Mouse (Mus musculus) limb, embryonic 15.5 days (tissue): ENCODE results near the gene Prickle3. TPM values are rescaled to one million over a fixed set of nuclear protein-coding genes. Genes with fewer than 3 reads are reported as not detected.
A peak's percentile ranks its signal among the peaks of the same experiment; 100 is the strongest.

Experiments
- ATAC-seq: fragments of 200-750 bp; cut with Nextera tagmentation; 2 replicates; pipeline ENCODE4 v1.8.0; 2017; ENCODE audit warnings: low read depth, moderate TSS enrichment; ENCODE audit not compliant: insufficient number of reproducible peaks, low FRiP score, low TSS enrichment
- H3K27ac ChIP-seq: fragments of 300-500 bp; sonication (generic); 2 replicates; pipeline ENCODE4 v1.5.1; 2015; ENCODE audit warnings: moderate library complexity, mild to moderate bottlenecking, inconsistent platforms
- H3K27me3 ChIP-seq: fragments of 300-500 bp; sonication (generic); 2 replicates; pipeline ENCODE4 v1.6.1; 2015; ENCODE audit warnings: inconsistent platforms
- H3K36me3 ChIP-seq: fragments of 300-500 bp; sonication (generic); 2 replicates; pipeline ENCODE4 v1.6.1; 2015; ENCODE audit warnings: inconsistent platforms
- H3K4me1 ChIP-seq: fragments of 300-500 bp; sonication (generic); 2 replicates; pipeline ENCODE4 v1.6.1; 2015; ENCODE audit warnings: inconsistent platforms
- H3K4me2 ChIP-seq: fragments of 300-500 bp; sonication (generic); 2 replicates; pipeline ENCODE4 v1.6.1; 2015; ENCODE audit warnings: mild to moderate bottlenecking, inconsistent platforms
- H3K4me3 ChIP-seq: fragments of 300-500 bp; sonication (generic); 2 replicates; pipeline ENCODE4 v1.5.1; 2015; ENCODE audit warnings: mild to moderate bottlenecking, inconsistent platforms
- H3K9ac ChIP-seq: fragments of 300-500 bp; sonication (generic); 2 replicates; pipeline ENCODE4 v1.6.1; 2015; ENCODE audit warnings: inconsistent platforms
- H3K9me3 ChIP-seq: fragments of 300-500 bp; sonication (generic); 2 replicates; pipeline ENCODE4 v1.6.1; 2016; ENCODE audit warnings: inconsistent platforms
- WGBS: fragments of 180-500 bp; shearing (Covaris S2); methylation state at CpG from one replicate; pipeline ENCODE4 v1.1.7; 2015; 5-methylcytosine and 5-hydroxymethylcytosine counted together
- polyA plus RNA-seq: library from polyadenylated mRNA; unstranded; fragments of >200 nt; fragmentation: Nextera tagmentation; extraction: Ambion mirVana; gene quantifications from 2 replicates; pipeline ENCODE4 v1.2.1, GENCODE M21; 2015

The Prickle3 gene
- polyA plus RNA-seq: 17.7 and 18.1 TPM in 2 replicates

- H3K4me1 ChIP-seq: peaks cover 6% of the 10 kb centered on the region; the same call in 1 of the 2 replicates
- H3K4me3 ChIP-seq: peak within 1 kb of the TSS; percentile 49
- no peak for ATAC-seq
- no peaks in the 10 kb centered on the region for H3K9me3 ChIP-seq
- WGBS: 19% methylated on average over 26 of the region's 26 CpGs
- peak within 1 kb of the TSS; percentile 68 for H3K27ac ChIP-seq
- peak within 1 kb of the TSS; percentile 48; the same call in 1 of the 2 replicates for H3K9ac ChIP-seq
- H3K4me2 ChIP-seq: peak within 1 kb of the TSS; percentile 50
- no peaks in the 10 kb centered on the region for H3K27me3 ChIP-seq
- H3K36me3 ChIP-seq: no peaks in the 10 kb centered on the region
These were observed at the start of gene Prickle3 for GRCm38 (mm10) chrX:7657221-7657639. Prickle3 (plus strand) TSS chrX:7657260.

GRCm38 (mm10) chrX:7610035-7610434 is 47.0 kb upstream of the Prickle3 start:
- 25% methylated on average over 21 of the region's 21 CpGs for WGBS
- no peaks in the 10 kb centered on the region for H3K36me3 ChIP-seq
- 0 out of 2 replicates have a peak, but pooled peaks cover 2% of the 10 kb centered on the region for H3K27me3 ChIP-seq
- peak overlapping the region; percentile 20; the same call in 1 of the 2 replicates for H3K9ac ChIP-seq
- peak overlapping the region; percentile 66 for H3K4me2 ChIP-seq
- H3K27ac ChIP-seq: no peak overlapping the region
- no peak for ATAC-seq
- 0 out of 2 replicates have a peak, but pooled peaks cover 4% of the 10 kb centered on the region for H3K4me1 ChIP-seq
- H3K4me3 ChIP-seq: peak overlapping the region; percentile 40
- no peaks in the 10 kb centered on the region for H3K9me3 ChIP-seq

- peak overlapping the region; percentile 20; the same call in 1 of the 2 replicates for H3K9ac ChIP-seq
These were observed 46.4 kb upstream of the Prickle3 start for GRCm38 (mm10) chrX:7610536-7611258.

GRCm38 (mm10) chrX:7617889-7618551 is 39.0 kb upstream of the Prickle3 start:
- Histone ChIP-seq H3K36me3 (no peaks in the 10 kb centered on the region), H3K27ac (no peak overlapping the region), H3K27me3 (no peaks in the 10 kb centered on the region), H3K4me2 (no peak overlapping the region), H3K9me3 (no peaks in the 10 kb centered on the region), H3K4me1 (no peaks in the 10 kb centered on the region), H3K9ac (no peak overlapping the region), H3K4me3 (no peak overlapping the region)
- no peak for ATAC-seq
- WGBS: 78% methylated on average over 12 of the region's 12 CpGs

More at GRCm38 (mm10) chrX:7610536-7611258, 46.4 kb upstream of the Prickle3 start:
- Histone ChIP-seq H3K36me3 (no peaks in the 10 kb centered on the region), H3K4me1 (0 out of 2 replicates have a peak, but pooled peaks cover 4% of the 10 kb centered on the region), H3K27me3 (0 out of 2 replicates have a peak, but pooled peaks cover 2% of the 10 kb centered on the region), H3K9me3 (no peaks in the 10 kb centered on the region), H3K4me3 (peak overlapping the region; percentile 40), H3K27ac (no peak overlapping the region), H3K4me2 (peak overlapping the region; percentile 66)
- no peak for ATAC-seq
- 26% methylated on average over 26 of the region's 26 CpGs for WGBS

GRCm38 (mm10) chrX:7632560-7632959 is 24.5 kb upstream of the Prickle3 start:
- H3K27ac ChIP-seq: no peak overlapping the region
- 80% methylated on average over 6 of the region's 6 CpGs for WGBS
- H3K4me2 ChIP-seq: no peak overlapping the region
- no peaks in the 10 kb centered on the region for H3K36me3 ChIP-seq
- no peak overlapping the region for H3K9ac ChIP-seq
- H3K27me3 ChIP-seq: no peaks in the 10 kb centered on the region
- no peak for ATAC-seq
- no peaks in the 10 kb centered on the region for H3K4me1 ChIP-seq
- H3K4me3 ChIP-seq: no peak overlapping the region
- H3K9me3 ChIP-seq: no peaks in the 10 kb centered on the region

- no peaks in the 10 kb centered on the region for H3K36me3 ChIP-seq
- H3K4me2 ChIP-seq: no peak overlapping the region
- H3K9me3 ChIP-seq: no peaks in the 10 kb centered on the region
- 0 out of 2 replicates have a peak, but pooled peaks cover 5% of the 10 kb centered on the region for H3K27me3 ChIP-seq
- no peak overlapping the region for H3K9ac ChIP-seq
- no peak overlapping the region for H3K27ac ChIP-seq
- ATAC-seq: no peak
- 66% methylated on average over 3 of the region's 3 CpGs for WGBS
- H3K4me3 ChIP-seq: no peak overlapping the region
- no peaks in the 10 kb centered on the region for H3K4me1 ChIP-seq
These were observed 22.0 kb upstream of the Prickle3 start for GRCm38 (mm10) chrX:7635101-7635500.

- no peak within 1 kb of the TSS for H3K27ac ChIP-seq
- no peaks in the 10 kb centered on the region for H3K9me3 ChIP-seq
- ATAC-seq: peak; percentile 53; the same call in 1 of the 2 replicates
- H3K9ac ChIP-seq: no peak within 1 kb of the TSS
- WGBS: 17% methylated on average over 33 of the region's 42 CpGs
- peak within 1 kb of the TSS; percentile 47 for H3K4me2 ChIP-seq
- no peaks in the 10 kb centered on the region for H3K36me3 ChIP-seq
- 0 out of 2 replicates have a peak, but pooled peaks cover 8% of the 10 kb centered on the region for H3K27me3 ChIP-seq
- H3K4me1 ChIP-seq: no peaks in the 10 kb centered on the region
- peak within 1 kb of the TSS; percentile 25 for H3K4me3 ChIP-seq
These were observed 18.5 kb upstream of the Prickle3 start, which contains the start of gene Syp for GRCm38 (mm10) chrX:7638401-7639091. Syp (plus strand) TSS chrX:7638471.

GRCm38 (mm10) chrX:7639536-7640325 is 17.3 kb upstream of the Prickle3 start:
- 0 out of 2 replicates have a peak, but pooled peaks cover 8% of the 10 kb centered on the region for H3K27me3 ChIP-seq
- no peak overlapping the region for H3K9ac ChIP-seq
- H3K4me3 ChIP-seq: no peak overlapping the region
- no peak overlapping the region for H3K4me2 ChIP-seq
- no peak overlapping the region for H3K27ac ChIP-seq
- H3K4me1 ChIP-seq: no peaks in the 10 kb centered on the region
- ATAC-seq: no peak
- no peaks in the 10 kb centered on the region for H3K36me3 ChIP-seq
- H3K9me3 ChIP-seq: no peaks in the 10 kb centered on the region
- 27% methylated on average over 13 of the region's 13 CpGs for WGBS

- ATAC-seq: no peak
- no peaks in the 10 kb centered on the region for H3K4me1 ChIP-seq
- WGBS: 39% methylated on average over 12 of the region's 12 CpGs
- H3K27me3 ChIP-seq: 0 out of 2 replicates have a peak, but pooled peaks cover 8% of the 10 kb centered on the region
- no peak overlapping the region for H3K27ac ChIP-seq
- no peak overlapping the region for H3K9ac ChIP-seq
- no peak overlapping the region for H3K4me3 ChIP-seq
- H3K4me2 ChIP-seq: no peak overlapping the region
- no peaks in the 10 kb centered on the region for H3K36me3 ChIP-seq
- no peaks in the 10 kb centered on the region for H3K9me3 ChIP-seq
These were observed 16.3 kb upstream of the Prickle3 start for GRCm38 (mm10) chrX:7640785-7641184.

- Histone ChIP-seq H3K4me2 (no peak overlapping the region), H3K4me3 (no peak overlapping the region), H3K9ac (no peak overlapping the region), H3K27ac (no peak overlapping the region), H3K36me3 (no peaks in the 10 kb centered on the region), H3K9me3 (no peaks in the 10 kb centered on the region), H3K27me3 (0 out of 2 replicates have a peak, but pooled peaks cover 3% of the 10 kb centered on the region), H3K4me1 (no peaks in the 10 kb centered on the region)
- WGBS: 16% methylated on average over 5 of the region's 5 CpGs
- ATAC-seq: no peak
These were observed 11.7 kb upstream of the Prickle3 start for GRCm38 (mm10) chrX:7645349-7645748.
